ENCODE assay signal across 11 mouse cellular contexts in genomic region chr7:143340601-143341281, GRCm38 (mm10).
DNase-seq lines count a peak whose midpoint lies in the region; ATAC-seq and TF ChIP-seq lines count a peak whose summit lies in the region.
"Had no signal": no experiment of that assay in that cellular context is flagged by ENCODE, and none has a peak within 500 bp of the region (broad histone marks: within the 10 kb centered on the region; RNA-seq: fewer than 3 reads in every experiment).

No protein-coding gene starts in this region.

- peak; percentile 26 for DNase-seq in embryo, embryonic 11 days
- no peak for DNase-seq in embryo, embryonic 10 days (ENCODE audit: low spot score)
- DNase-seq in brain, embryonic 14.5 days (ENCODE audit: low read depth), result peak; percentile 96
- no peak for DNase-seq in intestine, embryonic 14.5 days (ENCODE audit: low spot score)
- DNase-seq in cerebellum, adult 11 months, result no peak
- no peak for DNase-seq in heart, postnatal 10 days
- DNase-seq in gastrocnemius, postnatal 25 days, result no peak
- DNase-seq: B cell, adult 2 months; cerebellum, adult 9-11 months had no signal

- 63% methylated on average over 15 of the region's 15 CpGs for whole genome bisulfite sequencing in intestine, embryonic 14.5 days
- 34% methylated on average over 15 of the region's 15 CpGs for WGBS in limb, embryonic 15.5 days

- 0 out of 2 replicates have a peak, but pooled peaks have one; percentile 55 for ATAC-seq in intestine, embryonic 14.5 days (replicated peaks; ENCODE audit: low FRiP score, low TSS enrichment, low read depth)
- ATAC-seq in limb, embryonic 15.5 days (ENCODE audit: insufficient number of reproducible peaks, low FRiP score, low TSS enrichment, low read depth), result no peak

- no peak for TF ChIP-seq CTCF in brain, embryonic 14.5 days (IDR thresholded peaks at IDR 0.05; ENCODE audit: borderline replicate concordance, extremely low read depth, insufficient read depth, insufficient read length)

- no peak overlapping the region for H3K4me2 ChIP-seq in intestine, embryonic 14.5 days (ENCODE audit: low read length)
- H3K4me2 ChIP-seq in limb, embryonic 15.5 days, result no peak overlapping the region

- no peak overlapping the region for H3K4me3 ChIP-seq in intestine, embryonic 14.5 days (ENCODE audit: low read depth, low read length)
- H3K4me3 ChIP-seq in limb, embryonic 15.5 days, result no peak overlapping the region
- H3K4me3 ChIP-seq: megakaryocyte, embryonic 14.5 days had no signal

- intact Hi-C loops in heart, postnatal 10 days (cut with DNase I), result no loop called here

- peaks cover 13% of the 10 kb centered on the region; the same call in 1 of the 2 replicates for H3K4me1 ChIP-seq in intestine, embryonic 14.5 days (replicated peaks; ENCODE audit: control insufficient read depth, insufficient read depth, low read length)
- H3K4me1 ChIP-seq in limb, embryonic 15.5 days, result peaks cover 28% of the 10 kb centered on the region
- H3K4me1 ChIP-seq: megakaryocyte, embryonic 14.5 days had no signal

- no peak for TF ChIP-seq POLR2A in brain, embryonic 14.5 days (IDR thresholded peaks at IDR 0.05; ENCODE audit: borderline replicate concordance, extremely low read depth, insufficient read depth, insufficient read length, poor library complexity, severe bottlenecking)

- H3K9ac ChIP-seq in intestine, embryonic 14.5 days (ENCODE audit: low read length), result no peak overlapping the region
- no peak overlapping the region for H3K9ac ChIP-seq in limb, embryonic 15.5 days

- H3K27ac ChIP-seq in intestine, embryonic 14.5 days (ENCODE audit: low read depth), result no peak overlapping the region
- H3K27ac ChIP-seq in limb, embryonic 15.5 days, result 0 out of 2 replicates have a peak overlapping the region, but pooled peaks have one; percentile 2

- H3K9me3 ChIP-seq in intestine, embryonic 14.5 days (ENCODE audit: control insufficient read depth, low read length), result no peaks in the 10 kb centered on the region; the same call in 1 of the 2 replicates
- no peaks in the 10 kb centered on the region for H3K9me3 ChIP-seq in limb, embryonic 15.5 days

- H3K36me3 ChIP-seq in intestine, embryonic 14.5 days (ENCODE audit: control insufficient read depth, insufficient read depth, low read length), result no peaks in the 10 kb centered on the region
- H3K36me3 ChIP-seq in limb, embryonic 15.5 days, result no peaks in the 10 kb centered on the region

- H3K27me3 ChIP-seq in intestine, embryonic 14.5 days (replicated peaks; ENCODE audit: control insufficient read depth, insufficient read depth, low read length), result no peaks in the 10 kb centered on the region
- H3K27me3 ChIP-seq in limb, embryonic 15.5 days, result no peaks in the 10 kb centered on the region

Comparison
In these comparisons a context has a peak if more than half of its experiments do, and no peak if none do; other contexts are left out.
1. DNase-seq: peak in embryo, embryonic 11 days (single experiment) and brain, embryonic 14.5 days (single experiment); none in embryo, embryonic 10 days (single experiment), intestine, embryonic 14.5 days (single experiment), cerebellum, adult 11 months (single experiment), heart, postnatal 10 days (0 of 2) and gastrocnemius, postnatal 25 days (single experiment).